Mouse (Mus musculus) lung, postnatal 0 days (tissue): Measurements from ENCODE around the gene Pdrg1. TPM values are rescaled to one million over a fixed set of nuclear protein-coding genes. Genes with fewer than 3 reads are reported as not detected.

Source experiments
- ATAC-seq: fragments of 200-750 bp; cut with Nextera tagmentation; 2 replicates; pipeline ENCODE4 v1.8.0; 2017; ENCODE audit warnings: moderate library complexity
- DNase-seq: peaks from one replicate; pipeline ENCODE4 v3.0.0-alpha.2; 2016; ENCODE audit warnings: low spot score
- H3K27ac ChIP-seq: fragments of 300-500 bp; sonication (generic); 2 replicates; pipeline ENCODE4 v1.5.1; 2014; ENCODE audit warnings: antibody characterized with exemption, mild to moderate bottlenecking, low read length, mixed read lengths
- H3K27me3 ChIP-seq: fragments of 300-500 bp; sonication (generic); replicated peaks from 2 replicates; pipeline ENCODE4 v1.6.1; 2014; ENCODE audit warnings: low read length, mixed read lengths; ENCODE audit not compliant: insufficient read depth
- H3K36me3 ChIP-seq: fragments of 300-500 bp; sonication (generic); 2 replicates; pipeline ENCODE4 v1.6.1; 2014; ENCODE audit warnings: low read length, mixed read lengths; ENCODE audit not compliant: insufficient read depth
- H3K4me1 ChIP-seq: fragments of 300-500 bp; sonication (generic); 2 replicates; pipeline ENCODE4 v1.6.1; 2014; ENCODE audit warnings: antibody characterized with exemption, low read depth, low read length, mixed read lengths; ENCODE audit not compliant: insufficient read depth
- H3K4me2 ChIP-seq: fragments of 300-500 bp; sonication (generic); replicated peaks from 2 replicates; pipeline ENCODE4 v1.6.1; 2014; ENCODE audit warnings: low read depth, mild to moderate bottlenecking, low read length, moderate library complexity, mixed read lengths
- H3K4me3 ChIP-seq: fragments of 300-500 bp; sonication (generic); 2 replicates; pipeline ENCODE4 v1.5.1; 2014; ENCODE audit warnings: low read depth, low read length
- H3K9ac ChIP-seq: fragments of 300-500 bp; sonication (generic); replicated peaks from 2 replicates; pipeline ENCODE4 v1.6.1; 2014; ENCODE audit warnings: low read depth, mild to moderate bottlenecking
- H3K9me3 ChIP-seq: fragments of 300-500 bp; sonication (generic); 2 replicates; pipeline ENCODE4 v1.6.1; 2016; ENCODE audit warnings: low read length, mixed read lengths
- CTCF ChIP-seq: IDR thresholded peaks from 2 replicates; pipeline ENCODE4 v1.5.1; 2016; ENCODE audit warnings: antibody characterized with exemption, mild to moderate bottlenecking
- EP300 ChIP-seq: IDR thresholded peaks from 2 replicates; pipeline ENCODE4 v1.6.1; 2016; ENCODE audit warnings: antibody characterized with exemption, mild to moderate bottlenecking, control low read depth
- WGBS: fragments of 180-500 bp; shearing (Covaris S2); extraction: QIAGEN DNeasy Blood & Tissue Kit; methylation state at CpG from one replicate; pipeline ENCODE4 v1.1.7; 2014; 5-methylcytosine and 5-hydroxymethylcytosine counted together
- polyA plus RNA-seq: library from polyadenylated mRNA; unstranded; fragments of >200 nt; fragmentation: Nextera tagmentation; extraction: Ambion mirVana; gene quantifications from 2 replicates; pipeline ENCODE4 v1.2.1, GENCODE M21; 2015

Pdrg1 gene
- polyA plus RNA-seq, 1 experiment from 2014 or later: 76.6 TPM

DNA sequence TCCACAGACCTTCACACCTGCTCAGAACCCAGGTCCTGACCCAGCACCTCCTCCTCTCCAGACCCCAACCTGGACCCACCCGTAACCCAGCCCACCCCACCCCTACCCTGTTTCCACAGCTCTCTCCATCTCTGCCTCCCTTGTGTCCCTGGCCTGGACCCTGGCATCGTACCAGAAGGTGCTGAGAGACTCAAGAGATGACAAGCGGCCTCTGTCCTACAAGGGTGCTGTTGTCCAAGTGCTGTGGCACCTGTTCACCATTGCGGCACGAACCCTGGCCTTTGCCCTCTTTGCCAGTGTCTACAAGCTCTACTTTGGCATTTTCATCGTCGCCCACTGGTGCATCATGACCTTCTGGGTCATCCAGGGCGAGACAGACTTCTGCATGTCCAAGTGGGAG, 38.7 kb upstream of the Pdrg1 start:
- Histone ChIP-seq H3K27me3 (peaks cover 16% of the 10 kb centered on the region; the same call in 1 of the 2 replicates), H3K9ac (no peak overlapping the region), H3K4me3 (no peak overlapping the region), H3K27ac (no peak overlapping the region), H3K9me3 (no peaks in the 10 kb centered on the region), H3K36me3 (no peaks in the 10 kb centered on the region), H3K4me2 (no peak overlapping the region), H3K4me1 (no peaks in the 10 kb centered on the region)
- 83% methylated on average over 8 of the region's 8 CpGs for WGBS
- ATAC-seq: no peak
- no peak for DNase-seq
- no peak for TF ChIP-seq EP300
- TF ChIP-seq CTCF: no peak

- ATAC-seq (no peak), DNase-seq (no peak)
- Histone ChIP-seq H3K4me3 (no peak overlapping the region), H3K9ac (no peak overlapping the region), H3K4me1 (no peaks in the 10 kb centered on the region), H3K36me3 (no peaks in the 10 kb centered on the region), H3K27me3 (peaks cover 16% of the 10 kb centered on the region; the same call in 1 of the 2 replicates), H3K9me3 (no peaks in the 10 kb centered on the region), H3K4me2 (no peak overlapping the region), H3K27ac (no peak overlapping the region)
- TF ChIP-seq EP300 (no peak), CTCF (peak; percentile 20; the same call in 1 of the 2 replicates)
- 9% methylated on average over 26 of the region's 30 CpGs for WGBS
Observed at GRCm38 (mm10) chr2:153052700-153053351, 37.6 kb upstream of the Pdrg1 start.

DNA sequence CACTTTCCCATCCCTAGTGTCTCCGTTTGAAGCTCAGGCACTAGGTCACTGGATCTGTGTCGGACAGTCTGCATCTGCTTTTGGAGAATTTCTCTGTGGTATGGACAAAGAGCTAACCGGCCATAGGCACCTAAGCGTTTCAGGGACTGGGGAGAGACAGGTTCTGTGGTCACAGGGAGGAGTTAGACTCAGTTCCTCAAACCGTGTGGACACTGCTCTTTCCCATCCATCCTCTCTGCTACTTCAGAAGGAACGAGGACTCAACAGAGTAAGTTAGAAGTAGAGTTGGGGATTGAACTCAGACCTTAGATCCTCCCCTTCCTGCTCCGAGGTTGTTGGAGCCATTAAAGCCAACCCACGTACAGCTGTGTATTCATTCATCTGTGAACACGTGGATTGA, 36.3 kb upstream of the Pdrg1 start:
- Histone ChIP-seq H3K27ac (no peak overlapping the region), H3K4me1 (no peaks in the 10 kb centered on the region), H3K9me3 (no peaks in the 10 kb centered on the region), H3K4me2 (no peak overlapping the region), H3K36me3 (no peaks in the 10 kb centered on the region), H3K9ac (no peak overlapping the region), H3K4me3 (no peak overlapping the region), H3K27me3 (peaks cover 16% of the 10 kb centered on the region; the same call in 1 of the 2 replicates)
- no peak for TF ChIP-seq CTCF
- TF ChIP-seq EP300: no peak
- no peak for ATAC-seq
- no peak for DNase-seq
- WGBS: 71% methylated on average over 9 of the region's 9 CpGs

DNA sequence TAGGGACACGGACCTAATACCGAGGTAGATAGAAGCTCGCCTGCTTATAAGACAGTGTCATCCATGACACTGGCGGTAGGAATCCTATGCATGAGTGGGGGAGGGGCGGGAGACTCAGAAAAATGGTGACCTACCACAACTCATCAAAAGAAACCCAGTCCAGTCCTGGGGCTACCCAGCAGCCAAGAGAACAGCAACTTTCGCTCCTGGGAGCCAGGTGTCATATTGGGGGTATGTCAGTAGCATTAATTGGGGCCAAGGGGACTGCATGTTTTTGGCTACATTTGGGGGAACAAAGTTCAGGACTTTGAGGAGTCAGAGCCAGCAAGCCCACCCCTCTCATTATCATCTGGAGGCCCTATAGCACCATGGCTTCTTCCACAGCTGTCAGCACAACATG, 35.9 kb upstream of the Pdrg1 start:
- Histone ChIP-seq H3K36me3 (no peaks in the 10 kb centered on the region), H3K9me3 (no peaks in the 10 kb centered on the region), H3K27ac (no peak overlapping the region), H3K9ac (no peak overlapping the region), H3K4me3 (no peak overlapping the region), H3K4me2 (no peak overlapping the region), H3K27me3 (peaks cover 16% of the 10 kb centered on the region; the same call in 1 of the 2 replicates), H3K4me1 (no peaks in the 10 kb centered on the region)
- DNase-seq (no peak), ATAC-seq (no peak)
- no peak for TF ChIP-seq CTCF
- TF ChIP-seq EP300: no peak
- 73% methylated on average over 6 of the region's 6 CpGs for WGBS

GRCm38 (mm10) chr2:153049997-153050358, 34.8 kb upstream of the Pdrg1 start:
- Histone ChIP-seq H3K4me2 (no peak overlapping the region), H3K4me1 (no peaks in the 10 kb centered on the region)

DNA sequence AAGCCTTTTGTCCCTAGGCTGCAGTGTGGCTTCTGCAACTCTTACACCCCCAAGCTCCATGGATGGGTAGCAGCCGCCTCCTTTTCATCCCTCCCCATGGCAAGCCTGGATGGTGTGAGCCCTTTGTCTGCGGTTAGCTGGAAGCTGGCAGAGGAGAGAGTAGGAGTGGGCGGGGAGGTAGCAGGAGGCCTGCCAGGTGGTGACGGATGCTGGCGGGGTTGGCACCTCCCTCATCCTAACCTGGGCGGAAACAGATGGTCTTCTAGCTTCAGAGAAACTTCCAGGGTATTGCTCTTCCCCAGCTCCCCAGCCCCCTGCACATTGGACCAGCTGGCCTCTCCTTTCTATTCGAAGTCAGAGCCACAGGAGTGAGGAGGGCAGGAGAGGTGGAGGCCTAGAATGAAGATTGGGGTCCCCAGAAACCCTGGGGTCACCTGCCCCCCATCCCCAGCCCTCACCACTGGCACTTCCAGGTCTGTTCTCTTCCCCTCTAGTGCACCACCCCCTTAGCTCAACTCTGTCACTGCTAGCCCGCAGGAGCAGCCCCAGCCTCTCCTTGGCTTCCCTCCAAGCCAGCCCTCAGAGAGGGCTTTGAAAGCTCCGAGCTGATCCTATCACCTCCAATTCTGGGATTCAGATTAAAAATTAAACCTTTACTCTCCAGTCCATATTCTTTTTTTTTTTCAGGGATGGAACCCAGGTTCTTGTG, 34.2 kb upstream of the Pdrg1 start:
- TF ChIP-seq CTCF: no peak
- TF ChIP-seq EP300: no peak
- H3K36me3 ChIP-seq: no peaks in the 10 kb centered on the region
- WGBS: 24% methylated on average over 9 of the region's 9 CpGs
- H3K9ac ChIP-seq: no peak overlapping the region
- ATAC-seq: no peak
- H3K4me2 ChIP-seq: no peak overlapping the region
- no peak overlapping the region for H3K27ac ChIP-seq
- H3K9me3 ChIP-seq: no peaks in the 10 kb centered on the region
- H3K27me3 ChIP-seq: peaks cover 16% of the 10 kb centered on the region; the same call in 1 of the 2 replicates
- H3K4me1 ChIP-seq: no peaks in the 10 kb centered on the region
- H3K4me3 ChIP-seq: no peak overlapping the region
- DNase-seq: no peak

More at GRCm38 (mm10) chr2:153049997-153050358, 34.8 kb upstream of the Pdrg1 start:
- WGBS: 63% methylated on average over 4 of the region's 4 CpGs
- TF ChIP-seq EP300 (no peak), CTCF (no peak)
- DNase-seq (no peak), ATAC-seq (no peak)
- Histone ChIP-seq H3K27me3 (peaks cover 16% of the 10 kb centered on the region; the same call in 1 of the 2 replicates), H3K9ac (no peak overlapping the region), H3K36me3 (no peaks in the 10 kb centered on the region), H3K9me3 (no peaks in the 10 kb centered on the region), H3K27ac (no peak overlapping the region), H3K4me3 (no peak overlapping the region)
